Mouse (Mus musculus) neural tube, embryonic 10.5 days (tissue): ENCODE results near the gene Ckap2l.

ENCODE experiments used
- DNase-seq: peaks from one replicate; pipeline ENCODE4 v3.0.0-alpha.2; 2017; ENCODE audit warnings: low spot score; ENCODE audit errors: extremely low spot score

Ckap2l gene

GRCm38 (mm10) chr2:129296671-129297588 lies at the start of gene Ckap2l:
Gene Ckap2l, minus strand, starts transcription at chr2:129297212.
- peak; percentile 96 for DNase-seq

DNA sequence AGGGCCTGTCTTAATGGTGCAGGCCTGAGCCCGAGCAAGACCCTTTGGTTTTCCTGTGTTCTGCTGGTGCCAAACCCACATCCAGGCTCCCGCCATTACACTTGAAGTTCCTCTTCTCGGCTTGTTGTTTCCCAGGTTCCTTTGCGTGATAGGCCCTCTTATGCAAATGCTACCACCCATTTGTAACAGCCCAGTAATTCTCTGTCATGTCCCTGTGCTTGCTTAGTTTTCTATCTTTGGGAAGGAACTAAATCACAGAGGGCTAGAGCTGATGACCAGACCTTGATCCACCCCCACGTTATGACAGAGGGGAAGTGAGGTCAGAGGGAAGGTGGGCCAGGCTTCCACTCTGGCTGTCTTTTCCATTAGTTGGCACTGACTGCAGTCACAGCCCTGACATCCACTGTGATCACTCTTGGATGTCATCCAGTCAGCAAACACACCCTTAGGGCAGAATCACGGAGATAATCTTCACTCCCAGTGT lies 41.2 kb upstream of the Ckap2l start:
- no peak for DNase-seq

DNA sequence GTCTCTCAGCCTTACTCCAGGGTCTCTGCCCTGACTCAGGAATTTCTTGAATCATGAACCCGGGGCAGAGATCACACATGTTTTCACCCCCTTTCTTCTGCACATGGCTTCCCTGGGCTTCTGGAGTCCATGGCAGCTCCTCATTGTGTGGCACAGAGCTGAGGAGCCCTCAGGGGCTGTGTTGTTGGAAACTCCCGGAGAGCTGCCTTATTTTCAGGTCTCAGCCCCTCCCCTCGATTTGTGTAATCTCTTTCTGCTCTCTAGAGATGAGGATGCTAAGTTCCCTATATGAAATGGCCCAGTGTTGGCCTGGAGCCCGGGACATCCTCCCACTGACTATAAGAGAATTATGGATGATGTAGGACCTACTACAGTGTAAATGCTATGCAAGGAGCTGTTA lies 36.5 kb upstream of the Ckap2l start:
- no peak for DNase-seq

GRCm38 (mm10) chr2:129330540-129330939 lies 33.5 kb upstream of the Ckap2l start:
- no peak for DNase-seq

DNA sequence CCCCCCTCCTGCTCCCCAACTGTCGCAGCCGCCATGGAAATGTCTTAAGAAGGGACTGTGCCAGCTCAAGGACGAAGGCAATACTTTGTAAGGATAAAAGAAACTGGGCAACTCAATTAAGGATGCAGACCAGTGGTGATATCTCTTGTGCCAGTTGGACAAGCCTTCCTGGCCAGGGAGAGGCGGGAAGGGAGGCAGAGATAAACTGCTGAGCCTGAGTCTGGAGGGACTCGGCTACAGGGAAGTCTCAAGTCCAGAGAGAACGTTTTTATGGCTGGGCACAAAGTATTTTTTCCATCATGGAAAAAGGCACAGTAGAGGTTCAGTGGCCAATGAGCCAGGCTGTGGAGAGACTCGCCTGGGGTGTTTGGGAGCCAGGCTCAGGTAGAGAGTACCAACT lies 33.0 kb upstream of the Ckap2l start:
- no peak for DNase-seq

DNA sequence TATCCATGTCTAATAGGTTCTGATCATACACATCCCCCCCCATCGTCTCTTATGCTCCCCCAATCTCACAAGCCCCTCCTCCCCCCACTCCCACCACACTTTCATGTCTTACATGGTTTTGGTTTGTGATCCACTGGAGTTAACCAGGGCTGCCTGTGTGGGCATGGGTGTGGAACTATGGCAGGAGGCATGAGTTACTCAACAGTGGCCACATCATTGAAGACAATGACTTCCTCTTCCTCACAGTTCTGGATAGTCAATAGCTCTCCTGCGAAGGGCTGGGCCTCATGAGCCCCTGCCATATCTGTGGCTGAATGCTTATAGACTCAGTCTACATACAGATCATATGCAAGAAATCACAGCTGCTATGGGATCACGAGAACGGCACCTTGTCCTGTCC lies 31.2 kb upstream of the Ckap2l start:
- DNase-seq: no peak

- no peak for DNase-seq
Measured at GRCm38 (mm10) chr2:129324216-129324615, 27.2 kb upstream of the Ckap2l start.

- DNase-seq: no peak
Measured at GRCm38 (mm10) chr2:129322117-129322635, 25.2 kb upstream of the Ckap2l start.

- DNase-seq: no peak
Measured at GRCm38 (mm10) chr2:129320033-129320605, 23.1 kb upstream of the Ckap2l start.

DNA sequence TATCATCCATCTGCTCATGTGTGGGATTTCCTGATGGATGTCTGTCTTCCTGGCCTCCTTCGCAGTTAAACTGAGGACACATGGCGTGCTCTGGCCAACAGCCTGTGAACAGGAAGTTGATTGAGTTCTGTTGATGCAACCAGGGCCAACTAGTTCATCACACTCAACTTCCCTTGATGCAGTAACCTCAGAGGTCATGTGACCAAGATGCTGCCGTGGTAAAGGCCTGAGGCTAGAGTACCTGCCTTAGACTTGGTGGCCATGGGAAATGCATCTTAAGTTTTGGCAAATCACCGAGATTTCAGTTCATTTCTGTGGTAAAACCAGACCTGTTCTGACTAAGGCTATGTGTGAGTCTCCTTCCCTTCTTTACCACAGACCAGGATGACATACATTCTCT lies 18.8 kb upstream of the Ckap2l start:
- DNase-seq: no peak

- DNase-seq: no peak
Measured at GRCm38 (mm10) chr2:129314880-129315279, 17.9 kb upstream of the Ckap2l start.

- no peak for DNase-seq
Measured at GRCm38 (mm10) chr2:129313934-129314333, 16.9 kb upstream of the Ckap2l start.

DNA sequence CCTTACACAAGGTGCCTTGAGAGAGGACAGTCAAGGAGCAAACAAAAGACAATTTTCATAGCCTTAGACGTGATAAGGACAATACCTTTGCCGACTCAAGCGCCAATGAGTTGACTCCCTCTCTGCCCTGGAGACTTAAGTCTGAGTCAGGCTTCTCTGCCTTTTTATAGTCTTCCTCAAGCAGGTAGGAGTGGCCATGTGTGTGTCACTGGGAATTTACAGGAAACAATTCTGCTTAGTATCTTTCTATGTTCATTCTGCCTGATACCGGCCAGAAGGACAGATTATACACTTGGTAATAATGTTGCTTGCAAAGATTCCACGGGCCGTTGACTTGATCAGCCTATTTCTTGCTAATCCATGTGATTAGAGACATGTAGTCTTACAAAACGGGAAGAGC lies 12.8 kb upstream of the Ckap2l start, which contains the start of gene Il1a:
Il1a (minus strand) TSS at position 137 of the 400 bp plus-strand sequence.
- no peak for DNase-seq

DNA sequence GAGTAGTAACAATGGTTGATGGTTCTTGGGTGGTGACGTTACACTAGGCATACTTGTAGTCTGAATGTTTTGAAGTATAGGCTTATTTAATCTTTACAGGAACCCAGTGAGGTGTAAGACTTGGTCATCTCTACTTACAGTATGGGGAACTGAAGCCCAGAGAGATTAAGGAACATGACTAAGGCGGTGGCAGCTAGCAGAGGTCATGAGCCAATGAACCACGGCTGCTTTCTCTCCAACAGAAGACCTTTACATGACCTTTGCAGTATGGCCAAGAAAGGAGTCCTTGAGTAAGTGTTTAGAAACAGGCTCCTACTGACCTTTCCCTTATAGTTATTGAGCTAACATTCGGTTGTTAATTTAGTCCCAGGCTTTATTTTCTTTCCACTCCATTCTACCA lies 9.0 kb upstream of the Ckap2l start:
- no peak for DNase-seq

DNA sequence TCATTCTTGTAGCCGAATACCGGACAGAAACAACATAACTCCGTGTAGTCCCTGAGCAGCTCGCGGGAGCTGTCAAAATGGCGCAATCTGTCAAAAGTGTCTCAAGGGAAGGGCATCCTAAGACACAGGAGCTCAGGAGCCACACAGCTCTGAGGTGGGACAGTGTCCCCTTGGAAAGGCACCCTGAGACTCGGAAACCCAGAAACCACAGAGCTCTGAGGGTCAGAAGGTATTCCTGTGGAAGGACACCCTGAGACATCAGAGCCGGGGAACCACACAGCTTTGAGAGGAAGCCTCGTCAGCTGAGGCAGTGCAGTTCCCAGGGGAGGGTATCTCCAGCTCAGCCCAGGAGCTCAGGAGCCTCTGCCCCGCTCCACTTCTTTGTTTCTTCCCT lies 574 bp upstream of the Ckap2l start:
- DNase-seq: no peak

DNA sequence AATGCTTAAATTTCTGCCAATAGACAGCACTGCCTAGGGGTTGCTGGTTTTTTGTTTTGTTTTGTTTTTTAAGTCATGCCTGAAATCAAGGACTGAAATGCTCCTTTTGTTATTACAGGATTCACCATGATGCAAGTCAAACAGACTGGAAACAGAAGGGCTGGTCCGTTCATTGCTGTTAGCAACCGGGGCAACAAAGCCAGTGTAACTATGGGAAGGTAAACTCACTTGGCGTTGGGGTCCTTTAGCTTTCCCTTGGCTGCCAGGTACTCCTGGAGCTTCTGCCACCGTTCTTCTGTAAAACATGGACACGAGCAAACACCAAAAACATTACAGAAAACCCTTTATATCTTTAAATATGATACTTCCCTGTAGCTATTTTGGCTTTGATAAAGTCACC lies 926 bp downstream of the Ckap2l start:
- no peak for DNase-seq

- no peak for DNase-seq
Measured at GRCm38 (mm10) chr2:129295075-129295474, 1.9 kb downstream of the Ckap2l start.

GRCm38 (mm10) chr2:129273823-129274222 lies 23.2 kb downstream of the Ckap2l start:
- no peak for DNase-seq

DNA sequence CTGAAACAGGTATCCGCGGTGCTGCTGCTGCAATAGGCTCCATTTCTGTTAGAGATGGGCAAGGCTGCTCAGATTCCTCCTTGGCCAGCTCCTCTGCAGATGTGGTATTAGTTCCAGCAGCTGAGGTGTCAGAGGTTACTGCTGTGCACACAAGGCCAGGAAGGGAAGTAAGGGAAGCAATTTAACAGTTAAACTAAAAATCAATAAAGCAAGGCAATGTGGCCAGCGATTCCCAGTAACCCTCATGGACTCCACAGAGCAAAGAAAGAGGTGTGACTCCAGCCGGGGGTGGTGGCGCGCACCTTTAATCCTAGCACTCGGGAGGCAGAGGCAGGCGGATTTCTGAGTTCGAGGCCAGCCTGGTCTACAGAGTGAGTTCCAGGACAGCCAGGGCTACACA lies 26.4 kb downstream of the Ckap2l start:
- DNase-seq: no peak

DNA sequence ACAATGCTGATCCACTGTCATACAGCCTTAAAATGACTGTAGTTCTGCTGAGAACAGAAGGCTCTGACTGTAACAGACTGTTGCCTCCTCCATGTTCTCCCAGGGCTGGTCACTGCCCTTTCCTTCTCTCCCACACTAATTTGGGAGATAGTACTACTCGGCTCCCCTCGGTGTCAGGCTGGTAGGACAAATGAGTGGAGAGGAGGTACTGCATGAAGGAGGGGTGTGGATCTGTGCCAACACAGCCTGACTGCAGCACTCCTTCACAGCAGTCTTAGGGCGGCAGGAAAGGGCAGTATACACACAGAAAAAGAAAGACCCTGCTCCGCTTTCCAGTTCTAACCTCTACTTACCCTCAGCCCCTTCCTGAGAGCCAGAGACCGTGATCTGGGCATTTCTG lies 27.0 kb downstream of the Ckap2l start:
- no peak for DNase-seq

GRCm38 (mm10) chr2:129269161-129269643 lies 27.8 kb downstream of the Ckap2l start:
- no peak for DNase-seq

DNA sequence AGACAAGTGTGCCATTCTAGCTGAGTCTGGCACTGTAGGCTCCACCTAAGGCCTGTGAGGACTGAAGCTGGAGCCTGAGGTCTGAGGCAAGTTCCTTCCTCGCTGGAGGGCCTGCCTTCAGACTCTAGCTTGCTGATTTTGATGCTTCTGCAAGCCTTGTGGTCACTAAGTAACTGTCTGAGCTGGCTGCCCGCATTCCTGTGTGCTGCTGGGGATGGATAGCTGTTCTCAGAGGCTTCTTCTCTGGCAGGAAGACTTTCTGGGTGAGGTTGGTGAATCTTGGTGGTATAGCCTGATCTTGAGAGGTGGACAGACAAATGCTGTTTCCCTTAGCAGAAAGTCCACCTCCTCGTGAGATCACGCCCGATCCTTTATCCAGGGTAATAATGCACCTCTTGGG lies 29.3 kb downstream of the Ckap2l start:
- DNase-seq: no peak
